ENCODE assay signal across 14 mouse cellular contexts in the genomic region with DNA sequence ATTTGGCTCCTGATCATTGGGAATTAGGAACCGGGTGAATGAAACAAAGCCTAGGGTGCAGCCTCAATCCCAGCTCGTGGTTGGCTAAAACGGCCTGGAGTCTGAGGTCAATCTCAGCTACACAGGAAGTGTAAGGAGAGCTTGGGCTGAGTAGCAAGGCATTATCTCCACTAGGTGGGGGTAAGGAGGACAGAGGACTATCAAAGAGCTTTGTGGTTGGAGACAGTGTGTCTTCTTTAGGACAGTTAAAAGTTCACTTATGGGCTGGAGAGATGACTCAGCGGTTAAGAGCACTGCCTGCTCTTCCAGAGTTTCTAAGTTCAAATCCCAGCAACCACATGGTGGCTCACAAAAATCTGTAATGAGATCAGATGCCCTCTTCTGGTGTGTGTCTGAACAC. TPM values are rescaled to one million over a fixed set of nuclear protein-coding genes. Genes with fewer than 3 reads are reported as not detected.
A peak's percentile ranks its signal among the peaks of the same experiment; 100 is the strongest.
DNase-seq lines count a peak whose midpoint lies in the region; ATAC-seq and TF ChIP-seq lines count a peak whose summit lies in the region.
"Had no signal": no experiment of that assay in that cellular context is flagged by ENCODE, and none has a peak within 500 bp of the region (broad histone marks: within the 10 kb centered on the region; RNA-seq: fewer than 3 reads in every experiment).

No protein-coding gene starts in this region.

- H3K36me3 ChIP-seq in hindbrain, embryonic 11.5 days (ENCODE audit: control insufficient read depth, insufficient read depth, low read length): no peaks in the 10 kb centered on the region
- no peaks in the 10 kb centered on the region for H3K36me3 ChIP-seq in hindbrain, embryonic 10.5 days
- H3K36me3 ChIP-seq in midbrain, postnatal 0 days (ENCODE audit: insufficient read depth, low read length): no peaks in the 10 kb centered on the region
- H3K36me3 ChIP-seq in midbrain, embryonic 15.5 days (replicated peaks): no peaks in the 10 kb centered on the region
- H3K36me3 ChIP-seq in stomach, postnatal 0 days (ENCODE audit: control insufficient read depth, insufficient read depth, low read length): no peaks in the 10 kb centered on the region
- H3K36me3 ChIP-seq: forebrain, embryonic 10.5 days had no signal

- no peak for TF ChIP-seq EP300 in stomach, postnatal 0 days (optimal IDR thresholded peaks at IDR 0.05)

- peaks cover 29% of the 10 kb centered on the region for H3K27me3 ChIP-seq in hindbrain, embryonic 11.5 days (ENCODE audit: control insufficient read depth, insufficient read depth, low read length)
- peaks cover 44% of the 10 kb centered on the region for H3K27me3 ChIP-seq in hindbrain, embryonic 10.5 days (ENCODE audit: insufficient read depth, poor library complexity, severe bottlenecking)
- peaks cover 21% of the 10 kb centered on the region for H3K27me3 ChIP-seq in midbrain, postnatal 0 days (ENCODE audit: insufficient read depth, low read length)
- peaks cover 35% of the 10 kb centered on the region for H3K27me3 ChIP-seq in midbrain, embryonic 15.5 days (replicated peaks)
- no peaks in the 10 kb centered on the region for H3K27me3 ChIP-seq in stomach, postnatal 0 days (ENCODE audit: control insufficient read depth, insufficient read depth, low read length)

- TF ChIP-seq CTCF in midbrain, postnatal 0 days (IDR thresholded peaks at IDR 0.05): peak; percentile 61
- TF ChIP-seq CTCF in stomach, postnatal 0 days (IDR thresholded peaks at IDR 0.05; ENCODE audit: low read depth): peak; percentile 60

- H3K9me3 ChIP-seq in hindbrain, embryonic 11.5 days (ENCODE audit: control insufficient read depth, low read length): no peaks in the 10 kb centered on the region
- H3K9me3 ChIP-seq in hindbrain, embryonic 10.5 days: no peaks in the 10 kb centered on the region
- H3K9me3 ChIP-seq in midbrain, postnatal 0 days (ENCODE audit: low read length): no peaks in the 10 kb centered on the region
- H3K9me3 ChIP-seq in midbrain, embryonic 15.5 days: no peaks in the 10 kb centered on the region
- H3K9me3 ChIP-seq in stomach, postnatal 0 days (ENCODE audit: control insufficient read depth, low read length): no peaks in the 10 kb centered on the region
- H3K9me3 ChIP-seq: forebrain, embryonic 10.5 days had no signal

- H3K4me3 ChIP-seq in hindbrain, embryonic 11.5 days (ENCODE audit: low read depth, low read length): no peak overlapping the region
- H3K4me3 ChIP-seq in hindbrain, embryonic 10.5 days: no peak overlapping the region
- no peak overlapping the region for H3K4me3 ChIP-seq in midbrain, postnatal 0 days (ENCODE audit: low read depth, low read length)
- H3K4me3 ChIP-seq in midbrain, embryonic 15.5 days: no peak overlapping the region
- no peak overlapping the region for H3K4me3 ChIP-seq in stomach, postnatal 0 days (ENCODE audit: low read depth, low read length)
- H3K4me3 ChIP-seq: forebrain, embryonic 10.5 days had no signal

- WGBS in hindbrain, embryonic 11.5 days: 38% methylated on average over 4 of the region's 4 CpGs
- WGBS in hindbrain, embryonic 10.5 days: 38% methylated on average over 4 of the region's 4 CpGs
- WGBS in midbrain, postnatal 0 days: 46% methylated on average over 4 of the region's 4 CpGs
- 41% methylated on average over 4 of the region's 4 CpGs for WGBS in midbrain, embryonic 15.5 days
- WGBS in stomach, postnatal 0 days: 48% methylated on average over 4 of the region's 4 CpGs

- H3K27ac ChIP-seq in hindbrain, embryonic 11.5 days (ENCODE audit: low read depth, low read length): no peak overlapping the region
- H3K27ac ChIP-seq in hindbrain, embryonic 10.5 days: no peak overlapping the region
- H3K27ac ChIP-seq in midbrain, postnatal 0 days (ENCODE audit: low read depth, low read length): no peak overlapping the region
- H3K27ac ChIP-seq in midbrain, embryonic 15.5 days: no peak overlapping the region
- H3K27ac ChIP-seq in stomach, postnatal 0 days (replicated peaks): no peak overlapping the region
- H3K27ac ChIP-seq: forebrain, embryonic 10.5 days had no signal

- peaks cover 6% of the 10 kb centered on the region; the same call in 1 of the 2 replicates for H3K4me1 ChIP-seq in hindbrain, embryonic 11.5 days (replicated peaks; ENCODE audit: control insufficient read depth, insufficient read depth, low read length)
- H3K4me1 ChIP-seq in hindbrain, embryonic 10.5 days (replicated peaks): peaks cover 24% of the 10 kb centered on the region
- peaks cover 4% of the 10 kb centered on the region for H3K4me1 ChIP-seq in midbrain, postnatal 0 days (ENCODE audit: insufficient read depth, low read length)
- H3K4me1 ChIP-seq in midbrain, embryonic 15.5 days: peaks cover 20% of the 10 kb centered on the region
- no peaks in the 10 kb centered on the region for H3K4me1 ChIP-seq in stomach, postnatal 0 days (replicated peaks; ENCODE audit: control insufficient read depth, insufficient read depth)

- ATAC-seq in hindbrain, embryonic 11.5 days (ENCODE audit: low FRiP score): no peak
- ATAC-seq in midbrain, postnatal 0 days (ENCODE audit: low FRiP score): no peak
- ATAC-seq in midbrain, embryonic 15.5 days (replicated peaks): no peak
- no peak for ATAC-seq in stomach, postnatal 0 days (ENCODE audit: low FRiP score, low TSS enrichment)

- H3K4me2 ChIP-seq in hindbrain, embryonic 11.5 days (replicated peaks; ENCODE audit: low read depth, low read length): no peak overlapping the region
- H3K4me2 ChIP-seq in midbrain, postnatal 0 days (ENCODE audit: low read depth, low read length, poor library complexity, severe bottlenecking): no peak overlapping the region
- H3K4me2 ChIP-seq in midbrain, embryonic 15.5 days: no peak overlapping the region
- no peak overlapping the region for H3K4me2 ChIP-seq in stomach, postnatal 0 days (replicated peaks; ENCODE audit: low read depth)

- H3K9ac ChIP-seq in hindbrain, embryonic 11.5 days (ENCODE audit: low read depth, low read length): no peak overlapping the region
- H3K9ac ChIP-seq in midbrain, postnatal 0 days (replicated peaks; ENCODE audit: low read length, poor library complexity, severe bottlenecking): no peak overlapping the region
- no peak overlapping the region for H3K9ac ChIP-seq in midbrain, embryonic 15.5 days
- H3K9ac ChIP-seq in stomach, postnatal 0 days (ENCODE audit: low read length): no peak overlapping the region

- DNase-seq in hindbrain, embryonic 11.5 days (ENCODE audit: low spot score): peak; percentile 24
- DNase-seq in hindbrain, embryonic 10.5 days (ENCODE audit: low spot score): no peak
- DNase-seq in midbrain, postnatal 0 days (ENCODE audit: low spot score): peak; percentile 28
- peak; percentile 57 for DNase-seq in embryo, embryonic 10 days (ENCODE audit: low spot score)
- no peak for DNase-seq in stomach, postnatal 0 days (ENCODE audit: low spot score)
- no peak for DNase-seq in ovary, postnatal 36 days (ENCODE audit: low spot score)
- DNase-seq in adrenal gland, adult 18-20 months (ENCODE audit: low spot score in 2 of 2): no peak
- DNase-seq: cerebellum, adult 9-11 months; lung, postnatal 4 days had no signal

RNA-seq across cellular contexts. Expression of gene L1td1, which starts 1.1 kb away (rescaled TPM):
- polyA plus RNA-seq in hindbrain, embryonic 11.5 days (2014; fragmentation: Nextera tagmentation; extraction: Ambion mirVana): 0.68 TPM in 1 of 2 replicates, not detected in the other
- 0.20 TPM in 1 of 2 replicates, not detected in the other for polyA plus RNA-seq in hindbrain, embryonic 10.5 days (2016; fragmentation: Nextera tagmentation; extraction: Ambion mirVana)
- not detected in 2 replicates for total RNA-seq in midbrain, postnatal 0 days (2014; rRNA removed)
- not detected in 2 replicates for polyA plus RNA-seq in midbrain, postnatal 0 days (2015; fragmentation: Nextera tagmentation; extraction: Ambion mirVana)
- polyA plus RNA-seq in midbrain, embryonic 15.5 days (2015; fragmentation: Nextera tagmentation; extraction: Ambion mirVana): 0.05 TPM in 1 of 2 replicates, not detected in the other
- 0.10 TPM in 1 of 2 replicates, not detected in the other for polyA plus RNA-seq in stomach, postnatal 0 days (2015; fragmentation: Nextera tagmentation; extraction: Ambion mirVana)
- not detected for total RNA-seq in adrenal gland, adult 18-20 months (2021)
- total RNA-seq: adrenal gland, postnatal 36 days; gastrocnemius, postnatal 4 days; hematopoietic stem cell, adult 5-6 weeks had no signal

Comparison
In these comparisons a context has a peak if more than half of its experiments do, and no peak if none do; other contexts are left out.
1. DNase-seq: peak in hindbrain, embryonic 11.5 days (single experiment), midbrain, postnatal 0 days (single experiment) and embryo, embryonic 10 days (single experiment); none in hindbrain, embryonic 10.5 days (single experiment), stomach, postnatal 0 days (single experiment), ovary, postnatal 36 days (single experiment) and adrenal gland, adult 18-20 months (0 of 2).